Mouse (Mus musculus): ENCODE results near the gene Iqsec2. TPM values are rescaled to one million over a fixed set of nuclear protein-coding genes. Genes with fewer than 3 reads are reported as not detected.

The Iqsec2 gene
- total RNA-seq, 2 experiments from 2014 or later, result 66.9 to 69.9 TPM

DNA sequence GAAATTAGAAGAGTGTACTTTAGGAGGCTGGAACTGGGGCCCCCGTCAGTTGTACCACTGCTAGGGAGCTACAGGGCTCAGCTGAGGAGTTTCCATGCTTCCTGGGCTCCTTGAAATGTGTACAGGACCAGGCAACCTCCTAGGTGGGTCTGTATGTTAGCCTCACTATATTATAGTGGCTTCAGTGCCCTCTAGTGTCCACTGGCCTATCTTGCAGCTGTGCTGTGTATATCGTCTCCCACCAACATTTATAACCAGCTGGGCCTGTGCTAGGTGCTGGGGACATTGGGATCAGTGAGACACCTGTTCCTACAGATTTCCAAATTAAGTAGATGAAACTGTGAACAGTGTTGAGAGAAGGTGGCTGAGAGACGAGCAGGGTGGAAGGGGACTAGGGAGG is 31.2 kb downstream of the Iqsec2 start:
- intact Hi-C loops (cut with DNase I), result loop anchor here (1.0 kb wide), 1 partner anchor 43 kb away; no protein-coding TSS in a partner anchor

DNA sequence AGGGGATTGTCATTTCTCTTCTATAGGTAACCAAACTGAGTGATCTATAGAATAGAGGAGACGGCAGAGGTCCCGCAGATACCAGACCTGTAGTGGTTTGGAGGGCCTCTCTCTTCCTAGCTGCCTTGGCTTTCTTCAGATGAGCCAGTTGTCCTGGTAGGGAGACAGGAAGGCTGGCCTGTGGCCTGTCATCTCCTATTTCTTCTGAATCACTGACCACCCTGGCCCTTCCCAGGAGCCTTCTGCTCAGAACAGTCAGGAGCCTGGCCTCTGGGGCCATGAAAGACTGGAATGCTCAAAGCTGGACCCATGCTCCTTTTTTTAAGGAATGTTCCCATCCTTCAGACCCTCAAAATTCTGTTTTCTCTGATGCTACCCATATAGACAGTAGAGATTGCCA is 33.8 kb downstream of the Iqsec2 start:
- no peak for DNase-seq
- intact Hi-C loops (cut with DNase I), result no loop called here

More for the DNA sequence above, 31.2 kb downstream of the Iqsec2 start:
- peak; percentile 68 to 69 for DNase-seq

DNA sequence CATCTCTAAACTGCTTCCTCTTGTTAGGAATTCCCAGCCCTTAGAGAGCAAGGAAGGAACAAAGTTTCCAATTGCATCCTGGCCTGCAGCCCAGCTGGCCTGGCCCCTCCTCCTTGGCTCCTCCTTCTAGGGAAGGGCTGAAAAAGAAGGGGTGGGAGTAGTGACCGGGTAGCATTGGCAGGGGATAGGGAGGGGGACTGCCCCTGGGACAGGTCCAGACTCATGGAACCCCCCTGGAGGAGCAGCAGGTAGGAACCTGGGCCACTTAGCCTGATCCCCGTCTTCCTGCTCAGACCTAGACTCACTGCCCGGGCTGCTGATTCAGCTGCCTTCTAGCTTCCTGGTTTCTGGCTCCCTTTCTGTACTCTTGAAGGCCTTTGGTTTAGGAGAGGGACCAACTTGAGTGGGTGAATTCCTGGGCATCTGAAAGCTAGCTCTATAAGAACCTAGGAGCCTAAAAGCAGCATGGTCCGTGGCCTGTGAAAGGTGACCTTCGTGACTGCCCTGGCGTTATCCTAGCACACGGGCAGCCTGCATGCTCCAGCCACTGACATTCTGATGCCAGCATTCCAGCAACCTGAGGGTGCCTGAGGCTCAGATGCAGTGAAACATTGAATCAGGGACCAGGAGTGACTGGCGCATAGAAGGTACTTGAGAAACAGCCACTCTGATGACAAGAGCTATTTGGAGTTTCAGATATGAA is 34.9 kb downstream of the Iqsec2 start:
- intact Hi-C loops (cut with DNase I), result no loop called here
- peak; percentile 80 to 82 for DNase-seq

DNA sequence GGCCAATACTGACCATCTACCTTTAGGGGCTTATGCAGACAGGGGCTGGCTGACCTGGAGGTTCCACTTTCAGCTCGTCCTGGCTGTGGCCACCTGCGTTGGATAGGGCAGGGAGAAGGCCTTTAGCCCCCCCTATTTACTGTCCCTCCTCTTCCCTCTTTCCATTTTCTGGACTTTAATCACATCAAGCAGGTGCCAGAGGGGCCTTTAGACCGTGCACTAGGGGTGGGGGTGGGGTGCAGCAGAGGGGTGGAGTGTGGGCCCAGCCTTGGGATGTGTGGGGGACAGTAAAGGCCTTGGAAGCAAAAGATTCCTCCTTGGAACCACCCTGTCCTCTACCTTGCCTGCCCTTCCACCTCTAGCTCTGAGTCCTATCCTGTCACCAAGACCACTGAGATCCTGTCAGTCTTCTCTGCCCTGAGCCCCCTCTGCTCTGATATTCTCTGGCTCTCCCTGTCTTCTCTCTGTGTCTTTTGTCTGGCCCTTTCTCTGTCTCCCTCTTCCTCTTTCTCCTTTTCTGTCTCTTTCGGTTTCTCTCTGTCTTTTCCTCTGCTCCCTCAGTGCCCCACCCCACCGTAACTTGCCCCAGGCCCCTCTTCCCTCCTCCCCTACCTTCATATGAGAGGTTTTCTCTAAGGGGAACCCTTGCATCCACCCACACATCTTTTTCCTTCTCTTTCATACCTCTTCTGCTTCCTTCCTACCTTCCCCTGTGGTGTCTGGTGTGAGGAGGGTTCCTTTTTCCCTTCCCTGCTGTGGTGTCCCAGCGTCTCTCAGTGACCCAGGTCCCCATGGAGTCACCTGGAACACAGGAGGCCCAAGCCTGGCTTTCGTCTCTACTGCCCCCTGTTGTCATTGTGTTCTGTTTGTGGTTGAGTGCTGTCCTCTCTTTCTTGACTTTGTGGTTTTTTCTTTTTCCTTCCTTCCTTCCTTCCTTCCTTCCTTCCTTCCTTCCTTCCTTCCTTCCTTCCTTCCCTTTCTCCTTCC is 35.9 kb downstream of the Iqsec2 start:
- intact Hi-C loops (cut with DNase I), result no loop called here
- DNase-seq, result no peak

DNA sequence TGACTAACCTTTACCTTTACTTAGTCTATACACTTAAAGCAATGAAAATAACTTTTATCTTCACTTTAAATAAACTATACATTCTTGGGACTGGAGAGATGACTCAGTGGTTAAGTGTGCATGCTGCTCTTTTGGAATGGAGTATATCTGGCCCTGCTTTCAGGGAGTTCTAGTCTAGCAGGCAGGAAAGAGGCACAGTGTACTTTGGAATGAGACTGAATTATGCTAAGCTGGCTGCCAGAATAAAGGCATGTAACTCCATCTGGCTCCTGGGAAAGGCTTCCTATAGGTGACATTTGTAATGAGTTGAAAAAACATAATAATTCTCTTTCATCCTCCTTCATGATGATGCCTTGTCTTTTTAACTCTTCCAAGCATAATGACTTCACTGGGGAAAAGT is 43.1 kb downstream of the Iqsec2 start:
- DNase-seq, result no peak
- intact Hi-C loops (cut with DNase I), result no loop called here

DNA sequence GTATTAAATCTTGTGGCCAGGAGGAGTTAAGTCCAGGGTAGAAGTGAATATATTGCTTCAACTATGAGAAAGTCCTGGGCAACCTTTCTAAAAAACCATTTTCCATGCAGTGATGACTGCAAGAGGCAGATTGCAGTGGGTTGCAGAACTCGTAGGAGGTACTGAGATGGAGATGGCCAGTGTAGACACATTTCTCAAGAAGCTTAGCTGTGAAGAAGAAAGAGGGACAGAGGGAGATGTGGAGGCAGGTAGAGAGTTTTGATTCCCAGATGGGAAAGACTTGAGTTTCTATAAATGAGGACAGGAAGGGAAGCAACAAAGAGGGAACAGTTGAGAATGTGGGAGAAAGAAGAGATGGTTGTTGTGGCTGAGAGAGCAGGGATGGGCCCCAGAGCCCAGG is 47.2 kb downstream of the Iqsec2 start:
- no peak for DNase-seq
- intact Hi-C loops (cut with DNase I), result no loop called here

DNA sequence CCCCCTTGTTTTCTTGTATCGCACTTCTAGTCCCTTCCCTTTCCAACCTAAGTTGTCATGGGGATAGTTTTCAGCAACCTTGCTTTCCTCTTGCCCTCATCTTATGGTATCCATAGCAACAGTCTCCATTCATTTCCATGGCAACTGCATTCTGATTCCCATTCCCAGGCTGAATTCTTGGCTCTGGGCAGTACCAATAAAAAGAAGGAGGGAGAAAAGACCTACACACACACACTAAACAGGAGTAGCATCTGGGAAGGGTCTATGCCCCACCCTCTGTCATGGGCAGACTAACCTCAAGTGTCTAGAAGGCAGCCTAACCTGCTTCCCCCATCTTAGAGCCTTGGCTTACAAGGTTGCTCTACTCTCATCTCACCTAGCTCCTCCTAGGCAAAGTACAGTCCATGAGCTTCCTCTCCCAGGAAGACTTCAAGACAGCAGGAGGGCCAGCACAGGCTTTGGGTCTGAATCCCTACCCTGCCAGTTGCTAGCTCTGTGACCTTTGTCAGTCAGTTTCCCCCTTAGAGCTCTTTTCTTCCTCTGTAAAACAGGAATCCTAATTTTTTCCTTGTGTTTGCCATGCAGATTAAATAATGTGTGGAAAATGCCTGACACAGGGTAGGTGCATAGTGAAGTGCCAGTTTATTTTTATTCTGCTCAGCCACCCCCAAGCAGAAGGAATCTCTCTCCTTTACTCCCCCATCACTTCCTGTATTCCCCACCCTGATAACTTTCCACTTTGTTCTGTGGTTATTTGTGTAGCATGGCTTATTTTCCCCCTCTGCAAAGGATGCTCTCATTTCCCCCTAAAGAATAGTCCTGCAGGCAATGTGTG is 54.0 kb downstream of the Iqsec2 start:
- DNase-seq, result no peak
- intact Hi-C loops (cut with DNase I), result no loop called here

DNA sequence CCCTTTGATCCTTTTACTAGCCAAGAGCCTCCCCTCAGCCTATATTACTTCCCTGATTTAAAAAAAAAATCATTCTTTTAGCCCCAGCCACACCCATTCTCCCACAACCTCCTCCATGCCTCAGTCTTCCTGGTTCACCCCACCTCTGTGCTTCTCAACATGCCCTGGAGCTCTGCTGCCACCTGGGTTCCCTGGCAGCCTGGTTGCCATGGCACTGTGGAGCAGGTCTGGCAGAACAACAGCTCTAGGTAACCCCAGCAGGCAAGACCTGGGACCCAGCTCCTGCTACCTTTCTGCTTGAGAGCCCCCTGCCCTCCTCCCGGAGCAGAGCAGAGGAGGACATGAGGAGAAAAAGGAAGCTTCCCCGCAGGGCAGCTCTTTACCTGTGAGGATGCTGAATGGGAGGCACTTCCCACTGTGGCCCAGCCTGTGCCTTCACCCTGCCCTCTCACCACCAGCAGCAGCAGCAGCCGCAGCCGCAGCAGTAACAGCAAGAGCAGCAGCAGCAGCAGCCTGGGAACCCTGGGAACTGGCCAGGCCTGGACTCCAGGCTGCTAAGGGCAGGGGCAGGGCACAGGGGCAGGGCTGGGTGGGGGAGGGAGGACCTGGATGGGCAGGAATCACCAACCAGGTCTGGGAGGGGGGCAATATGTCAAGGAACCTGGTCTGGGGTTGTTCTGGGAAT is 57.8 kb downstream of the Iqsec2 start:
- no peak for DNase-seq
- intact Hi-C loops (cut with DNase I), result no loop called here

DNA sequence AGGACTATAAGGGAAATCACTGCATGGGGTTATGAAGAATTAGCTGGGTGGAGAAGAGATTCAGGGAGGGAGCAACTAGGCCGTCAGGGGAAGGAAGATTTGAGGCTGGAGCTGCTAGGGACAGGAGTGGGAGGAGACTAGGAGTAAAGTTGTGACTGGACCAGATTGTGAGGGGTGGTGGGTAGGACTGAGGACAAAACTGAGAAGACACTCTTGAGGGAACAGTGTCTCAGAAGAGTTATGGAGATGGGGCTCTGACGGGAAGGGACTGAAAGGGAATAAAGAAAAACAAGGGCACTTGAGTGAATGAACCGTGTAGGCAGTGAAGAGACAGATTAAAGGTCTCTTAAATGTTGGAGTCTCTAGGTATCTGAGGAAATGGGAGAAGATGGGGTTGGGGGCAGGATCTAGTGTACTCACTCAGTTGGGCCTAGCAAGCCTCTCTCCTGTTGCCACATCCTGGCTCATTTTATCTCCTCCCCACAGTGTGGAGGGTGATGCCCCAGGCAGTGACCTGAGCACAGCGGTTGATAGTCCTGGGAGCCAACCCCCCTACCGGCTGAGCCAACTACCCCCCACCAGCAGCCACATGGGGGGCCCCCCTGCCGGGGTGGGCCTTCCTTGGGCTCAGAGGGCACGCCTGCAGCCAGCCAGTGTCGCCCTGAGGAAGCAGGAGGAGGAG is 58.5 kb downstream of the Iqsec2 start:
- no peak for DNase-seq
- intact Hi-C loops (cut with DNase I), result no loop called here

DNA sequence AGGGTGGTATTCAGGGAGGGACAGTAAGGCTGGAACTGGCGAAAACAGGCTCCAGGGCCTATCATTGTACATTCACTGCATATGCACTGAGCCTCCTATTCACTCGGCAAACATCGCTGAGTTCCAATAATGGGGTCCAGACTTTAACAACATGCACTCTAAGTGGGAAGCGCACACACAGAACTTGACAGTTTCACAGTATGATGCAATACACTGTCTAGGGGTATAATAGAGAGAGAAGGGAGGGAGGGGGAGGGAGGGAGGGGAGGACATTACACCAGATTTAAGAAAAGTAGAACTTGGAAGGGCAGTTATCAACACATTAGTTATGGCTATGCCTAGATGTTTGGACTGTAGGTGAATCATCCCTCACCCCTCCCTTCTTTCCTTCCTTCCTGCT is 59.2 kb downstream of the Iqsec2 start:
- no peak for DNase-seq
- intact Hi-C loops (cut with DNase I), result no loop called here

DNA sequence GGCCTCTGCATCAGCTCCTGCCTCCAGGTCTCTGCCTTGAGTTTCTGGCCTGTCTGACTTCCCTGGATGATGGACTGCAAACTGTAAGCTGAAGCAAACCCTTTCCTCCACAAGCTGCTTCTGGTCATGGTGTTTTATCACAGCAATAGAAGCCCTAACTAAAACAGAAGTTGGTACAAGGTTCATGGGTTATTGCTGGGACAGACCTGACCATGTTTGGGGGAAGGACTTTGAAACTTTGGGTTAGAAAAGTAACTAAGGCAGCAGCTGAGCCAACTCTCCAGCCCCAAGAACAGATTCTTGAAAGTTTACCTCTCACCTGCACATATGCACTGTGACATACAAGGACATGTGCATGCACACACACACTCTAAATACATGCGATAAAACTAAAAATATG is 61.4 kb downstream of the Iqsec2 start:
- DNase-seq, result no peak
- intact Hi-C loops (cut with DNase I), result no loop called here

DNA sequence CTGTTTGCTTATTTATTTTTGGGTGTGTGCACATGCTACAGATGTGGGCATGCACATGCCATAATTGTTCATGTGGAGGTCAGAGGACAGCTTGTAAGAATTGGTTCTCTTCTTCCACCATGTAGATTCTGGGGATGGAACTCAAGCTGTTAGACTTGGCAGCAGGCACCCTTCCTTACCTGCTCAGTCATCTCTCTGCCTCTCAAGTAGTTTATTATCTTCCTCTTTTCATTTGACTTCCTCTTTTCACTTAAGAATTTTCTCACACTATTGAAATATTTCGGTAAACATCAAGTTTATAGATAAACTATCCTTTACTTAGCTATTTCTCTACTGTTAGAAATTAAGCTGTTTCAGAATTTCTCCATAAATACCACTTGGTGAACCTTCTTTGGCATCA is 70.6 kb downstream of the Iqsec2 start:
- intact Hi-C loops (cut with DNase I), result no loop called here
- DNase-seq, result no peak

DNA sequence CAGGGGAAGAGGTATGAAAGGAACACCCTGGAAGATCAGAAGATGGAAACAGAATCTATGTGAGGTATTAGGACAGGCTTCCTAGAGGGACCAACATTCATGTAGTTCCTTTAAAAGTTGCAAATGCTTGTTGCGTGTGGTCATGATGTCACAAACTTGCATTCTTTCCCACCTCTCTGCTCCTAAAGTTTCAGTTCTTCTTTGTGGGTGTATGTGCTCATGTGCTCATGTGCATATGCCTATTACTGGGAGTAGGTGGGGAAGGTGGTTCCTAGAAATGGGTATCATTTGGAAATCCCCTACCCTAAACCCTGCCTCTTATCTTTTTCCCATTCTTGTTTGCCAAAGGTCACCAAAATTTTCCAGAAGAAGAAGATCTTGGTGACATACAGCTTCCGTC is 74.5 kb downstream of the Iqsec2 start:
- intact Hi-C loops (cut with DNase I), result no loop called here
- DNase-seq, result no peak

DNA sequence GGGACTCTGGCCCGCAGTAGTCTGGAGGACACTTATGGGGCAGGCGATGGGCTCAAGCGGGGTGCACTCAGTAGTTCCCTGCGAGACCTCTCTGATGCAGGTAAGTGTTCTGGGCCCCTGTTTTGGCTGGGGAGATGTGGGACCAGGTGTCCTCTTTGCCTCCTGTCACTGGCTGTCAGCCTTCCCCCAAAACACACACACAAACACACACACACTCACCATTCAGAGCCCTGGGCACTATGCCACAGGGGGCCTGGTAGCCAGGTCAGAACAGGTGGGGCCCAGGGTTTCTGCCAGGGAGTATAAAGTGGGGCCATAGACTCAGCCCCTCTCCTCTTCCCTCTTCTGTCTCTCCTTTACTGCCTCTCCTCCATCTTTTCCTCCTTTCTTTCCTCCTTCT is 77.7 kb downstream of the Iqsec2 start:
- DNase-seq, result no peak
- intact Hi-C loops (cut with DNase I), result no loop called here

DNA sequence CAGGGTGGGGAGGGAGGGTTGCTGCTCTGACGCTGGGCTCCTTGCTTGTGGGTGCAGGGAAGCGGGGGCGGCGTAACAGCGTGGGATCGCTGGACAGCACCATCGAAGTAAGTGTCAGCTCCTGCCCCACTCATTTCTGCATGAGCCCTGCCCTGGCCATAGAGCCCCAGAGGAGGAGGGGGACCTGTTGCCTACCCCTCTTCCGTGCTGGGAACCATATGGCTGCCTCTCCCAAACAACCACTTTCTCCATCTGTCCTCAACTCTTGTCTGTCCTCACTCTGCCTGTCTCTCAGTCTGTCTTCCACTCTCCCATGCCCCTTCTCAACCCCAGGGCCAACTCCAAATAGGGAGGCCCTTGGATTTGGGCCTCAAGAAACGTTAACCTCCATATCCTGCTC is 78.2 kb downstream of the Iqsec2 start:
- intact Hi-C loops (cut with DNase I), result no loop called here
- DNase-seq, result no peak

DNA sequence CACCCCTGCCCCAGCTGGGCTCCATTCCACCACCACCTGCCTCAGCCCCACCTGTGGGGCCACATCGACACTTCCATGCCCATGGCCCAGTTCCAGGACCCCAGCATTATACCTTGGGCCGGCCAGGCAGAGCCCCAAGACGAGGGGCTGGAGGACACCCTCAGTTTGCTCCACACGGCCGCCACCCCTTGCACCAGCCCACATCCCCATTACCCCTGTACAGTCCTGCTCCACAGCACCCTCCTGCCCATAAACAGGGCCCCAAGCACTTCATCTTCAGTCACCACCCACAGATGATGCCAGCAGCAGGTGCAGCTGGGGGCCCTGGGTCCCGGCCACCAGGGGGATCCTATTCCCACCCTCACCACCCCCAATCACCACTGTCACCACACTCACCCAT is 79.2 kb downstream of the Iqsec2 start:
- no peak for DNase-seq
- intact Hi-C loops (cut with DNase I), result no loop called here

DNA sequence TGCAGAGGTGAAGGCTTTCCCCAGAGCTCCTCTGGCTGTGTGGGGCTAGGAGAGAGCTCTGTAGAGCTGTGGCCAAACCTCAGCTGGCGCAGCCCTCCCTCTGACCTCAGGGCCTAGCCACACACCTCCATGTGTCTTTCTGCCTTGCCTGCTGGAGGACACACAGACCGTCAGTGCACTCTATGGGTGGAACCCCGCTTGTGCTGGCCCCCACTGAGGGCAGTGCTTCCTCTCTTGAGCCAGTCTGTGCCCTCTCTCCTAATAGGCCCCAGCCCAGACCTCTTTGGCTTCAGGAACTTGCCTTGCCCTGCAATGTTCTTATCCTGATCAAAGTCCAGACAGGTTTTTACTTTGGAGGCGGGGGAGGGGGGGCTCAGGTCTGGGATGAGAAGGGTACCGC is 80.2 kb downstream of the Iqsec2 start:
- intact Hi-C loops (cut with DNase I), result no loop called here
- no peak for DNase-seq

DNA sequence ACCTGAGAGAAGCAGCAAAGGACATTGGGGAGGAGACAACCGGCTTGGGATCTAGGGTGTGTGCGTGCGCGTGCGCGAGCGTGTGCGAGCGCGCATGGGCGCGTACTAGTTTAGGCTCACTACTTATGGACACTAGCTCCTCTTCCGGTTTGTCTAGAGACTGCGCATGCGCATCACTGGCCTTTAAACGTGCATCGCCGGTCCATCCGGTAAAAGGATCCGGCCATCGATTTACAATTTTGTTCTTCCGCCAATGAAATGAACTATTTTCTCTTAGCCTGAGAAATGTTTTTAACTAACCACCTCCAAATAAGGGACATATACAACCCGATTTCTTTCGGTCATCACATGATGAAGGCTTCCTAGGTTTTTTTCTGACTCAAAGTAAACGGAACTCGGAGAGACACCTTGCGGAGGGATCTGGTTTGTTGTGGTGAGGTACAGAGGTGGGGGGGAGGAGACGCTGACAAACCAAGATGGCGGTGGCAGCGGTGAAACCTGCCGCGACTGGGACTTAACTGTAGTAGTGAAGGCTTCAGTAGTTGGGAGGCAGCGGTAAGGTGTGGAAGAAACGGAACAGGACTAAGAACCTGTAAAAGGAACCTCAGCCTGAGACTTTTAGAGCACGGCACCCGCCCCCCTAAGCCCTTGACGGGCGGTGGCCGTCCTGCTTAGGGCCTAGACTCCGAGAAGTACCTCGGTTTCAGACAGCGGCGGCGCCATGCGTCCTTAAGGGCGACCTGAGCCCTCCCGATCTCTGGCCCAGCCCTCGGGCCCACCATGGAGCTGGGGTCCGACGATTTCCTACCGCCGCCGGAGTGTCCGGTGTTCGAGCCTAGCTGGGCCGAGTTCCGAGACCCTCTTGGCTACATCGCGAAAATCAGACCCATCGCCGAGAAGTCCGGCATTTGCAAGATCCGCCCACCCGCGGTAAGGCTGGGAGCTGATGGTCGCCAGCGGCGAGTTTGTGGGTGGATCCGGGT is 89.0 kb downstream of the Iqsec2 start, which contains the start of gene Kdm5c:
Gene Kdm5c, plus strand, starts transcription at position 240 of the 983 bp plus-strand sequence.
- peak; percentile 94 to 99 for DNase-seq
- intact Hi-C loops (cut with DNase I), result no loop called here

DNA sequence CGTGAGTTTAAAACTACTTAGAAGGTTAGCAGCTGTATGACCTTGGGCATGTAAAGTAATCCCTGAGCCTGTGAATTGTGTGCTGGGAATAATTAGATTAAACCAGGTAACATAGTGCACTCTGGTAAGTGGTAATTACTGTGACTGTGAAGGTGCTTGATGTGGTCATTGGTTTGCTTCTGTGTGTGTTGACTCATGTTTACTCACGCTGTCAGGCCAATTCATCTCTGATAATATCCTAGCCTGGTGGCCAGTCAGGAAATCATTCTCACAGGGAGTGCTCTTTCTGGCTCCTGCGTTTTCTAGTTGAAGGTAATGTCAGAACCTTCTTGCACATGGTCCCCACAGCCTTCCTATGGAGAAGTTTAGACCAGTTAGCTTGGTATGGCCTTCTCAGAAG is 90.1 kb downstream of the Iqsec2 start:
- intact Hi-C loops (cut with DNase I), result no loop called here
- no peak for DNase-seq
